ENCODE assay signal across 9 mouse cellular contexts in the genomic region with DNA sequence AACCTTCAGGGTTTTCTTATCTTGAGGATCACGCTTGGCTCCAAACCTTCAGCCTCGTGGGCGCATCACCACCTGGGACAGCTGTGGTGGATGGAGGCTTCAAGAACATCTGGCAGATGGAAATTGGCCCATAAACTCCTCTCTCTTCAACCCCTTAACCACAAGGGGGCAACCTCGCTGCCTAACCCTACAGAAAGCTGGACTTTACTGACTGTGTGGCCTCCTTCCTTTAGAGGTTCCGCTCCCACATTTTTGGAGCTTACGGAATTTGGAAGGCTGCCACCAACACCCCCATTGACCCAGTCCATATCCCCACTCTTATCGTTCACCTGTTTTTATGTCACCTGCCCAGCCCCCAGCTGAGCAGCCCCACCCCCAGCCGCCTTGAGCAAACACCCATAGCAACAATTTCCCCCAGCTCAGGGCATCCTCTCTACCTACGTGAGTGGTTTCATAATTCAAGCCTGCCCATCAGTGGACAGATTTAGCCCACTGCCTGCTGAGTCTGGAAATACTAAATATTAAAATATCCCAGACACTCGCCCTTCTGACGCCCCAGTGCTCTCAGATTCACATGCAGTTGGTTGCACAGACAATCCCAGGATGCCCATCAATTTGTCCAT.
DNase-seq lines count a peak whose midpoint lies in the region; ATAC-seq and TF ChIP-seq lines count a peak whose summit lies in the region.
"Had no signal": no experiment of that assay in that cellular context is flagged by ENCODE, and none has a peak within 500 bp of the region (broad histone marks: within the 10 kb centered on the region; RNA-seq: fewer than 3 reads in every experiment).

No protein-coding gene starts in this region.

- H3K9me3 ChIP-seq in forebrain, embryonic 13.5 days (replicated peaks), result no peaks in the 10 kb centered on the region
- H3K9me3 ChIP-seq in forebrain, embryonic 12.5 days, result no peaks in the 10 kb centered on the region
- H3K9me3 ChIP-seq: limb, embryonic 13.5 days had no signal

- DNase-seq in A20 (ENCODE audit: low read depth, low spot score), result peak; percentile 60
- DNase-seq in adrenal gland, adult 18-20 months (ENCODE audit: low spot score in 2 of 2), result peak; percentile 14 to 29
- peak; percentile 63 for DNase-seq in gastrocnemius, adult 2 months
- peak; percentile 31 to 70 for DNase-seq in kidney, postnatal 36 days
- no peak for DNase-seq in layer of hippocampus, adult 8-10 months (ENCODE audit: low spot score in 2 of 2)

- peak; percentile 70 for TF ChIP-seq CTCF in gastrocnemius, adult 2 months (IDR thresholded peaks at IDR 0.05)

- peak; percentile 4; the same call in 1 of the 2 replicates for ATAC-seq in forebrain, embryonic 13.5 days
- no peak for ATAC-seq in forebrain, embryonic 12.5 days (ENCODE audit: low FRiP score)
- 0 out of 2 replicates have a peak, but pooled peaks have one; percentile 19 for ATAC-seq in neutrophil, adult 5-6 weeks (ENCODE audit: extremely low read depth, insufficient number of reproducible peaks, low FRiP score, poor library complexity, severe bottlenecking)

- H3K4me1 ChIP-seq in forebrain, embryonic 13.5 days, result 0 out of 2 replicates have a peak, but pooled peaks cover 5% of the 10 kb centered on the region
- peaks cover 6% of the 10 kb centered on the region; the same call in 1 of the 2 replicates for H3K4me1 ChIP-seq in forebrain, embryonic 12.5 days
- H3K4me1 ChIP-seq: limb, embryonic 13.5 days had no signal

- H3K27me3 ChIP-seq in forebrain, embryonic 13.5 days, result no peaks in the 10 kb centered on the region
- no peaks in the 10 kb centered on the region for H3K27me3 ChIP-seq in forebrain, embryonic 12.5 days
- H3K27me3 ChIP-seq: limb, embryonic 13.5 days had no signal

- H3K4me3 ChIP-seq in forebrain, embryonic 13.5 days, result no peak overlapping the region
- H3K4me3 ChIP-seq in forebrain, embryonic 12.5 days (replicated peaks), result no peak overlapping the region
- H3K4me3 ChIP-seq in gastrocnemius, adult 2 months, result peak overlapping the region; percentile 37
- H3K4me3 ChIP-seq: limb, embryonic 13.5 days had no signal

- 66% methylated on average over 11 of the region's 11 CpGs for WGBS in forebrain, embryonic 13.5 days
- WGBS in forebrain, embryonic 12.5 days, result 66% methylated on average over 11 of the region's 11 CpGs

- no peaks in the 10 kb centered on the region for H3K36me3 ChIP-seq in forebrain, embryonic 13.5 days (ENCODE audit: poor library complexity, severe bottlenecking)
- H3K36me3 ChIP-seq in forebrain, embryonic 12.5 days (replicated peaks), result no peaks in the 10 kb centered on the region
- H3K36me3 ChIP-seq: limb, embryonic 13.5 days had no signal

- H3K9ac ChIP-seq in forebrain, embryonic 13.5 days, result no peak overlapping the region
- H3K9ac ChIP-seq in forebrain, embryonic 12.5 days, result no peak overlapping the region
- H3K9ac ChIP-seq: limb, embryonic 13.5 days had no signal

- no peak overlapping the region for H3K4me2 ChIP-seq in forebrain, embryonic 13.5 days
- H3K4me2 ChIP-seq in forebrain, embryonic 12.5 days, result no peak overlapping the region
- H3K4me2 ChIP-seq: limb, embryonic 13.5 days had no signal

- intact Hi-C loops in gastrocnemius, adult 2 months (cut with DNase I), result no loop called here

- no peak overlapping the region for H3K27ac ChIP-seq in forebrain, embryonic 13.5 days
- no peak overlapping the region for H3K27ac ChIP-seq in forebrain, embryonic 12.5 days
- H3K27ac ChIP-seq in gastrocnemius, adult 2 months, result peak overlapping the region; percentile 66
- H3K27ac ChIP-seq: limb, embryonic 13.5 days had no signal

Comparison
In these comparisons a context has a peak if more than half of its experiments do, and no peak if none do; other contexts are left out.
1. DNase-seq: peak in A20 (single experiment), adrenal gland, adult 18-20 months (2 of 2), gastrocnemius, adult 2 months (single experiment) and kidney, postnatal 36 days (2 of 2); none in layer of hippocampus, adult 8-10 months (0 of 2).